Mouse (Mus musculus) gastrocnemius, postnatal 14 days (tissue): Measurements from ENCODE around the gene Spon1. TPM values are rescaled to one million over a fixed set of nuclear protein-coding genes. Genes with fewer than 3 reads are reported as not detected.

Source experiments
- DNase-seq: peaks from one replicate; pipeline ENCODE4 v3.0.0; 2021; ENCODE audit warnings: mixed read lengths
- intact Hi-C: fragments of 180-260 bp; cut with DNase I; formaldehyde crosslinking; loops from one replicate; pipeline ENCODE4 v1.15.1; 2025; ENCODE audit warnings: low total_unique reads
- total RNA-seq, 2 experiments: library from RNA; stranded (reverse); gene quantifications; 2 replicates each; pipeline ENCODE4 v1.2.3; 2021

The Spon1 gene
- total RNA-seq, 2 experiments from 2014 or later: 3.1 to 3.8 TPM

- intact Hi-C loops: no loop called here
- DNase-seq: no peak
Measured at GRCm38 (mm10) chr7:114070458-114070840, 304.7 kb downstream of the Spon1 start.

DNA sequence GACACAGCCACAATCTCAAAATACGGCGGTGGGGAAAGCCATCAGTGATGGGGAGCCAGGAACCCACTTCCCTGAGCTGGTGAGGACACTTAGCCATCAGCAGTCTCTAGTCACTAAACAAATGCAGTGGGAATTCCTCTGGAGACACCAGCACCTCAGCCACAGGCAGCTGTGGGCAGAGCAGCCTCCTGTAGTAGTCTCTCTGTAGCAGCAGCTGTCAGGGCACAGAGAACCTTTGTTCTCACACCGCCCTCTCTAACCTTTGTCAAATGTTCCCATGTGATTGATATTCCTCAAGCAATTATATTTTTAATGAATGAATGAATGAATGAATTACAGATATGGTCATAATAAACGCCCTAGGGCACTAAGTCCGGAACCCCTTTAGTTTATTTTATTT, 305.6 kb downstream of the Spon1 start:
- intact Hi-C loops: no loop called here
- no peak for DNase-seq

DNA sequence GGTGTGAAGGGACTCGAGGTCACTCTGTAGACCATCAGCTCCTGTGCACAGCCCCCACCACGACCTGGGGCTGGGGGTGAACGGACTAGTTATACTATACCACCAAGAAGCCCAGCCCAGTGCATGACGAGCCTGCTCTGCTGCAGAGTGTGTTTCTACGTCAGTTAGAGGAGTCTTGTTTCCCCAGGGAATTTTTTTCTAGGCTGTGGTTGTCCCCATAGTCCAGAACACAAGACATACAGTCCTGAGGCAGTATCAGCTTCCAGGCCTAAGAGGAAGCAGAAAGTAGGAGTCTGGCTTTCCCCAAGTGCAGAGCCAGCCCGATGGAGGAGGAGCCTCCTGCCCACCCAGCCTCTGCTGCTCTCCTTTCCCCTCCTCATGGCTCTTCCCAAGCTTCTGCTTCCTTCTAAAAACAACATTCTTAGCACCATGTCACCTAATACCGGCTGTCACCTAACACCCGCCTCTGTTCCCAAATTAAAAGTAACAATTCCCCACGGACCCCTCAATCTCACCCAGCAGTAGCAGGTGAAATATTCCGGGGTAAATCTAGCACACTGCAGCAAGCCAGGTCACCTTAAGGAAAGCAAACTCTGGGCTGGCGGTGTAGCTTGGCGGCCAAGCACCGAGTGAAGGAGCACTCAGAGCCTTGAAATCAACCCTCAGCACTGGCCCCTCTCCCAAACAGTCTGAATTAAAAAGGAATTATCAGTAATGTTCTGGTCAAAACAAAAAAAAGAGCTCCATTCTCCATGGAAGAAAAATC, 306.2 kb downstream of the Spon1 start:
- no peak for DNase-seq
- intact Hi-C loops: no loop called here

GRCm38 (mm10) chr7:114074133-114074532, 308.3 kb downstream of the Spon1 start:
- DNase-seq: no peak
- intact Hi-C loops: no loop called here

GRCm38 (mm10) chr7:114074595-114074994, 308.8 kb downstream of the Spon1 start:
- intact Hi-C loops: no loop called here
- DNase-seq: no peak

GRCm38 (mm10) chr7:114079343-114079742, 313.5 kb downstream of the Spon1 start:
- no peak for DNase-seq
- intact Hi-C loops: no loop called here

DNA sequence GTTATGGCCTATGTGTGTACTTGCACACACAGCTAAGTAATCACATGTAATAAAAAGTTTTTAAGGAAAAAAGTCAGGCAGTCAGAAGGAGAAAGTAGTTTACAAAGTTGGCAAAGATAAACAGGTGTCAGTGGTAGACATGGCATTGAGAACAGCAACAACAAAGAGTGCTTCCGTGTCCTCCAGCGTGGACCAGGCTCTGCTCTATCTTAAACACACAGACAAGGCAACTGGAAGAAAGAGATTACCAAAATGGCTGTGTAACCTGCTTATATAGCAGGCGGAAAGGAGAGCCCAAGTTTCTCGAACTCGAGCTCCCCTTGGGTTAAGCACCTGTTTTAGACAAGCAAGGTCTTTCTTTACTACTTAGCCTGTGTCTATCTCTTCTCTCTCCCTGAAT, 314.5 kb downstream of the Spon1 start:
- no peak for DNase-seq
- intact Hi-C loops: no loop called here

DNA sequence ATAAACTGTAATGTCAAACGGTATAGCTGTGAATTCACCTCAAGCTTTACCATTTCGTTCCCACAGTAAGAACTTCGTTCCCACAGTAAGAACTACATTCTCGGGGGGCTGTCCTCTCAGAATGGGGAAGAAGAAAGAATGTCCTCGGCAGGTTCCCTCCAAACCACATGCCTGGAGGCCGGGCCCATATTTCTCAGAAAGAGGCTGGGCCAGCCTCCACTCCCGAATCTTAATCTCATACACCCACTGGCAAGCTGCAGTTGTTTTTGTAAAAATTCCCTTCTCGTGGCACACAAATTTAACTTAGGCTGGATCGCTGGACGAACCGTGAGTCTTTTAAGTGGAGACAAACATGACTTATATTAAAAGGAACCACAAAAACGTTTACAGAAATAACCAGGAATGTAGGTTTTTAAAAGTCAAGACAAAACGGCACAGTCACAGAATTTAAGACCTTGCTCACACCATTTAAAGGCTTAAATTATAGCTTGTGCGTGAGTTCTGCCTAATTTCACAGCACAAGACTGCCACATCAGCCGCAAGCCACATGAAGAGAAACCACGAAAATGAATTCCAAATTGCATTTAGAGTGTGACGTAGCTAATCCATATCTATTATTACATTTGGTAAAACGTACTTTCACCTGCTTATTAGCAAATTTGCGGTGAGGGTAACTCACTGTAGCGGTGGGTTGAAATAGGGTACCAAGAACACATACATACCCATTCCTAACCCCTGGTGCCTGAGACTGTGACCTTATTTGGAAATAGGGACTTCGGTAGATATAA, 316.0 kb downstream of the Spon1 start:
- no peak for DNase-seq

DNA sequence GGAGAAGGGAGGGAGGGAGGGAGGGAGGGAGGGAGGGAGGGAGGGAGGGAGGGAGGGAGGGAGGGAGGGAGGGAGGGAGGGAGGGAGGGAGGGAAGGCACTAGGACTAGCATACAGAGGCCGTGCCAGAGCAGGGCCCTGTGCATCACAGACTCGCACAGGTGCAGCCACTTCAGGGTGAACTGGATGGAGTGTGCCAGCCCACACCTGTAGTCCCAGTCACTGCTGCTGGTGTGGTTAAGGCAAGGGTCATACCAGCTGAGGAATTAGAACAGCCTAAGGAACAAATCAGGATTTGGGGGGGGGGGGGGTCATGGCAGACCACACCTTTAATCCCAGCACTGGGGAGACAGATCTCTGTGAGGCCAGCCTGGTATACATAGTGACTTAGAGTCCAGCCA, 317.3 kb downstream of the Spon1 start:
- intact Hi-C loops: no loop called here
- DNase-seq: no peak

More for the DNA sequence above, 316.0 kb downstream of the Spon1 start:
- intact Hi-C loops: no loop called here

GRCm38 (mm10) chr7:114083760-114084159, 318.0 kb downstream of the Spon1 start:
- intact Hi-C loops: no loop called here
- no peak for DNase-seq

DNA sequence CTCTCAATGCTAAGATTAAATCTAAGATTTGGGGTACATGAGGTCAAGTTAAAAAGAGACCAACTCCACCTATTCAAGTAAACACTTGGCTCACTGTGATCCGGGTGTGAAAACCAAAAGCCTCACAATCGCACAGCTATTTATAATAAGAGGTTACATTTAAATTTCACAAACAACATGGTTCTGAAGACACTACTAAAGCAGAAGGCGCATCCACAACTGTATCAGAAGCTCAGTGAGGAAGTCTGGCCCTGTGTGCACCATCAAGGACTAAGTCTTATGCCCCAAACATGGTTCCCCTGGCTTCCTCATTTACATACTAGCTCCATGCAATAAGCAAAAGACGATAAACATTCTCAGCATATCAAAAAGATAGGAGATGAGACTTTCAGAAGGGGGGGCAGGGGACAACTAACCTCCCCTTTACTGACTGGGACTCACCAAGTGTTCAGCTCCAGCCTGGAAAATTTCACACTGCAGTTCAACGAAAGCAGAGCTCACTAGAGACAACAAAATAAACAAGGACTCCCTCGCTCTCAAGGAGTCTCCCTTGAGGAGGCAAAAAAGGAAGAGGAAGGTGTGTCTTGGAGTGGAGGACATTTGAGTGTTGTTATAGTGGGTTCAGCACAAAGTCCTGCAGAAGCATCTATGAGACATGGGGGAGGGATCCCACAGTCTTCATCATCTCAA, 320.4 kb downstream of the Spon1 start:
- intact Hi-C loops: no loop called here
- no peak for DNase-seq

DNA sequence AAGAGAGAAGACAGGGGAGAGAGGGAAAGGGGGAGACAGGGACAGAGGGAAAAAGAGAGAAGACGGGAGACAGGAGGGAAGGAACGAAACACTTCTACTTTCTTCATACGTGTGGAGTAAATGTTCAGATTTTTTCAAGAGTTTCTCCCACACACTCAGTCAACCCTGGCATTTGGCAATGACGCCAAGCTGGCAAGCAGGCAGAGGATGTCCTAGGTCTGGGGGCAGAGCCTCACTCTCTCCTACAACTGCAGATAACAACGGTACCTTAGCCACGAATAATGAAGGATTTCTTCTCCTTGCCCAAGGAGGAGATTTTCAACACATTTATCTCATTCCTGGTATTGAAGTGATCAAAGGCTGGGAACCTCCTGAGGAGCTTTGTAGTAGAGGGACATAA, 321.5 kb downstream of the Spon1 start:
- intact Hi-C loops: no loop called here
- DNase-seq: no peak

DNA sequence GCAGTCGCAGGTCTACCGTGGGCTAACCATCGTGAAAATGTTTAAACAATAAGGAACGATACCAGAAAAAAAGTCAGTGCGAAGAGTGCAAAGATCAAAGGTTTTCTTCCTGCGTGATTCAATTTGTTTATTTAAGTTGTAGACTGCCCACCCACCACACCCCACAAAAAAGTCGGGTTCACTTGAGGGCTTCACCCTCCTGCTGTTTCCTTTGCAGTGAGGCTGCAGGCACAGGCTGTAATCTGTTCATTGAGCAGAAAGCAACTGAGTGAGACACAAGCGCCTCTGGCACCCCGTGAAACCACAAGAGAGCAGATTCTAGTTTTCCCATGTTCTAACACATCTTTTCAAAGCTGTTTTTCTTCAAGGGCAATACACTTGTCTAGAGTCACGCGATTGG, 322.2 kb downstream of the Spon1 start:
- no peak for DNase-seq
- intact Hi-C loops: no loop called here

GRCm38 (mm10) chr7:114088918-114089317, 323.1 kb downstream of the Spon1 start:
- intact Hi-C loops: no loop called here

GRCm38 (mm10) chr7:114090231-114090630, 324.4 kb downstream of the Spon1 start:
- intact Hi-C loops: no loop called here
- no peak for DNase-seq

More at GRCm38 (mm10) chr7:114088918-114089317, 323.1 kb downstream of the Spon1 start:
- no peak for DNase-seq

GRCm38 (mm10) chr7:114090892-114091545, 325.2 kb downstream of the Spon1 start:
- intact Hi-C loops: no loop called here

More at GRCm38 (mm10) chr7:114090892-114091545, 325.2 kb downstream of the Spon1 start:
- no peak for DNase-seq
